In genomic region chr9:71166871-71167465, GRCm38 (mm10) we compare ENCODE assay signal across 9 mouse cellular contexts. TPM values are rescaled to one million over a fixed set of nuclear protein-coding genes. Genes with fewer than 3 reads are reported as not detected.
DNase-seq lines count a peak whose midpoint lies in the region; ATAC-seq and TF ChIP-seq lines count a peak whose summit lies in the region.
"Had no signal": no experiment of that assay in that cellular context is flagged by ENCODE, and none has a peak within 500 bp of the region (broad histone marks: within the 10 kb centered on the region; RNA-seq: fewer than 3 reads in every experiment).

No protein-coding gene starts in this region.

- peaks cover 13% of the 10 kb centered on the region for H3K79me2 ChIP-seq in MEL (ENCODE audit: control insufficient read depth, insufficient read depth, low read length, poor library complexity)

- TF ChIP-seq POLR2A in MEL (IDR thresholded peaks at IDR 0.05; ENCODE audit: control insufficient read depth in 1 of 2, insufficient read depth in 1 of 2, low read depth in 1 of 2, low read length in 2 of 2, poor library complexity in 1 of 2) = no peak

- H3K4me2 ChIP-seq in forebrain, embryonic 14.5 days (ENCODE audit: low read length) = no peak overlapping the region
- H3K4me2 ChIP-seq: embryonic facial prominence, embryonic 12.5 days had no signal

- peak; percentile 71 to 80 for TF ChIP-seq EP300 in MEL (IDR thresholded peaks at IDR 0.05; ENCODE audit: low read depth in 1 of 2, low read length in 2 of 2)

- no peaks in the 10 kb centered on the region for H3K9me3 ChIP-seq in MEL (replicated peaks; ENCODE audit: insufficient read depth, low read length)
- H3K9me3 ChIP-seq in forebrain, embryonic 14.5 days (replicated peaks; ENCODE audit: control insufficient read depth, low read length) = no peaks in the 10 kb centered on the region
- H3K9me3 ChIP-seq: embryonic facial prominence, embryonic 12.5 days had no signal

- peak; percentile 25 for DNase-seq in heart, adult 8-10 months (ENCODE audit: low spot score)
- no peak for DNase-seq in heart, postnatal 4 days
- peak; percentile 87 for DNase-seq in MEL (ENCODE audit: low read depth, low spot score)
- DNase-seq in forebrain, embryonic 14.5 days (ENCODE audit: low spot score) = peak; percentile 61
- DNase-seq in lung, postnatal 14 days = peak; percentile 42
- no peak for DNase-seq in frontal cortex, postnatal 25 days (ENCODE audit: low spot score in 2 of 2)
- DNase-seq in thymus, postnatal 4 days = no peak
- no peak for DNase-seq in left cerebral cortex, adult 11 months (ENCODE audit: low spot score)

- H3K4me3 ChIP-seq in MEL (ENCODE audit: control insufficient read depth in 1 of 2, insufficient read depth in 1 of 2, low read depth in 2 of 2, low read length in 2 of 2) = peak overlapping the region; percentile 9 to 21; a peak in 2 of 4 replicates
- H3K4me3 ChIP-seq in forebrain, embryonic 14.5 days (ENCODE audit: low read depth, low read length) = no peak overlapping the region
- H3K4me3 ChIP-seq: embryonic facial prominence, embryonic 12.5 days had no signal

- peak overlapping the region; percentile 95 for H3K27ac ChIP-seq in MEL (ENCODE audit: control insufficient read depth, low read depth, low read length)
- no peak overlapping the region for H3K27ac ChIP-seq in forebrain, embryonic 14.5 days (ENCODE audit: low read depth, low read length)
- H3K27ac ChIP-seq: embryonic facial prominence, embryonic 12.5 days had no signal

- no peak for ATAC-seq in forebrain, embryonic 14.5 days

- peaks cover 0 to 37% of the 10 kb centered on the region in 2 experiments; a peak in 2 of 4 replicates for H3K36me3 ChIP-seq in MEL (ENCODE audit: control insufficient read depth in 1 of 2, insufficient read depth in 2 of 2, low read length in 2 of 2)
- no peaks in the 10 kb centered on the region for H3K36me3 ChIP-seq in forebrain, embryonic 14.5 days (ENCODE audit: control insufficient read depth, insufficient read depth, low read length)
- H3K36me3 ChIP-seq: embryonic facial prominence, embryonic 12.5 days had no signal

- 20% methylated on average over 5 of the region's 5 CpGs for whole genome bisulfite sequencing in forebrain, embryonic 14.5 days

- no peak for TF ChIP-seq RAD21 in MEL (IDR thresholded peaks at IDR 0.05; ENCODE audit: low read depth, low read length)

- peak overlapping the region; percentile 13; the same call in 1 of the 2 replicates for H3K9ac ChIP-seq in MEL (ENCODE audit: control insufficient read depth, low read depth, low read length, poor library complexity, severe bottlenecking)
- no peak overlapping the region for H3K9ac ChIP-seq in forebrain, embryonic 14.5 days (ENCODE audit: low read length)
- H3K9ac ChIP-seq: embryonic facial prominence, embryonic 12.5 days had no signal

- H3K27me3 ChIP-seq in MEL (ENCODE audit: control insufficient read depth in 1 of 2, insufficient read depth in 2 of 2, low read length in 2 of 2) = no peaks in the 10 kb centered on the region
- no peaks in the 10 kb centered on the region for H3K27me3 ChIP-seq in forebrain, embryonic 14.5 days (replicated peaks; ENCODE audit: control insufficient read depth, insufficient read depth, low read length)
- H3K27me3 ChIP-seq: embryonic facial prominence, embryonic 12.5 days had no signal

- peaks cover 19 to 36% of the 10 kb centered on the region in 2 experiments for H3K4me1 ChIP-seq in MEL (ENCODE audit: control insufficient read depth in 1 of 2, insufficient read depth in 2 of 2, low read length in 2 of 2)
- H3K4me1 ChIP-seq in forebrain, embryonic 14.5 days (ENCODE audit: control insufficient read depth, insufficient read depth, low read length) = peaks cover 14% of the 10 kb centered on the region

- no peak for TF ChIP-seq CTCF in MEL (IDR thresholded peaks at IDR 0.05 in 2 of 3, conservative IDR thresholded peaks at IDR 0.05 in 1 of 3; ENCODE audit: control insufficient read depth in 1 of 3, insufficient read depth in 1 of 3, low read depth in 2 of 3, low read length in 3 of 3, poor library complexity in 1 of 3, severe bottlenecking in 1 of 3)

TF ChIP-seq in MEL, 35 proteins besides CTCF, POLR2A, EP300 and RAD21:
- peak; percentile 65; the same call in 1 of the 2 replicates for TF ChIP-seq ZKSCAN1 (IDR thresholded peaks at IDR 0.05; ENCODE audit: low read depth, low read length)
- no peak for TF ChIP-seq POLR2AphosphoS5 (IDR thresholded peaks at IDR 0.05; ENCODE audit: borderline replicate concordance, low read depth, low read length)
- peak; percentile 79 for TF ChIP-seq BHLHE40 (IDR thresholded peaks at IDR 0.05; ENCODE audit: borderline replicate concordance, low read depth, low read length)
- TF ChIP-seq RCOR1 (IDR thresholded peaks at IDR 0.05; ENCODE audit: low read depth, low read length) = peak; percentile 98
- TF ChIP-seq MXI1 (IDR thresholded peaks at IDR 0.05; ENCODE audit: low read depth, low read length) = peak; percentile 76
- TF ChIP-seq USF2 (IDR thresholded peaks at IDR 0.05; ENCODE audit: borderline replicate concordance in 1 of 2, insufficient read depth in 1 of 2, low read depth in 1 of 2, low read length in 2 of 2) = 0 out of 4 replicates have a peak, but pooled peaks of 1 of the 2 experiments have one; percentile 26
- TF ChIP-seq TAL1 (IDR thresholded peaks at IDR 0.05; ENCODE audit: low read length) = no peak
- TF ChIP-seq GATA1 (IDR thresholded peaks at IDR 0.05; ENCODE audit: low read depth, low read length) = peak; percentile 41; the same call in 1 of the 2 replicates
- TF ChIP-seq USF1 (IDR thresholded peaks at IDR 0.05; ENCODE audit: low read depth, low read length) = peak; percentile 75
- TF ChIP-seq CHD2 (IDR thresholded peaks at IDR 0.05; ENCODE audit: low read length) = no peak
- TF ChIP-seq ETS1 (IDR thresholded peaks at IDR 0.05; ENCODE audit: low read depth, low read length) = peak; percentile 98
- TF ChIP-seq MYC (IDR thresholded peaks at IDR 0.05; ENCODE audit: low read depth, low read length) = peak; percentile 69
- no peak for TF ChIP-seq TBP (IDR thresholded peaks at IDR 0.05; ENCODE audit: low read depth, low read length)
- 0 out of 2 replicates have a peak, but pooled peaks have one; percentile 37 for TF ChIP-seq GABPA (IDR thresholded peaks at IDR 0.05; ENCODE audit: low read depth, low read length)
- 0 out of 2 replicates have a peak, but pooled peaks have one; percentile 40 for TF ChIP-seq HCFC1 (IDR thresholded peaks at IDR 0.05; ENCODE audit: low read depth, low read length)
- TF ChIP-seq MEF2A (IDR thresholded peaks at IDR 0.05; ENCODE audit: extremely low read depth, insufficient replicate concordance, low read depth, low read length, poor library complexity, severe bottlenecking) = no peak
- peak; percentile 75 for TF ChIP-seq MYB (IDR thresholded peaks at IDR 0.05; ENCODE audit: low read depth, low read length)
- no peak for TF ChIP-seq SMC3 (IDR thresholded peaks at IDR 0.05; ENCODE audit: low read depth, low read length)
- TF ChIP-seq ZC3H11A (IDR thresholded peaks at IDR 0.05; ENCODE audit: low read depth, low read length) = 0 out of 2 replicates have a peak, but pooled peaks have one; percentile 16
- peak; percentile 99 for TF ChIP-seq ZNF384 (IDR thresholded peaks at IDR 0.05; ENCODE audit: low read depth, low read length)
- TF ChIP-seq TCF12 (IDR thresholded peaks at IDR 0.05; ENCODE audit: low read depth, low read length) = peak; percentile 44
- no peak; the same call in 1 of the 2 replicates for TF ChIP-seq ELF1 (IDR thresholded peaks at IDR 0.05; ENCODE audit: low read depth, low read length)
- peak; percentile 50; the same call in 1 of the 2 replicates for TF ChIP-seq MAX (IDR thresholded peaks at IDR 0.05; ENCODE audit: low read length)
- TF ChIP-seq JUND (IDR thresholded peaks at IDR 0.05; ENCODE audit: low read depth, low read length) = no peak
- 0 out of 2 replicates have a peak, but pooled peaks have one; percentile 13 for TF ChIP-seq KAT2A (conservative IDR thresholded peaks at IDR 0.05; ENCODE audit: low read depth, low read length)
- TF ChIP-seq SIN3A (IDR thresholded peaks at IDR 0.05; ENCODE audit: low read length) = peak; percentile 68

RNA-seq across cellular contexts. Expression of gene Aqp9, which starts 1.5 kb away (rescaled TPM):
- 1 to 10 TPM in 1 of 4 experiments, not detected in 3; 1.5 TPM for total RNA-seq in heart, adult 8-10 months (2022)
- total RNA-seq in heart, postnatal 4 days (2021) = under 1 TPM; 0.09 to 0.24 TPM
- total RNA-seq in MEL (2012; rRNA removed) = 64.8 and 74.3 TPM in 2 replicates
- 10 to 100 TPM in 1 of 2 experiments, not detected in 1; 76.1 TPM for polyA plus RNA-seq in MEL (2012; ENCODE audit: insufficient read depth in 1 of 2, insufficient read length in 2 of 2, low read depth in 1 of 2, low replicate concordance in 2 of 2, missing spikeins in 1 of 2)
- polyA plus RNA-seq in forebrain, embryonic 14.5 days (2014; fragmentation: Nextera tagmentation; extraction: Ambion mirVana) = 0.20 and 0.37 TPM in 2 replicates
- polyA plus RNA-seq: embryonic facial prominence, embryonic 12.5 days had no signal

RNA-seq across cellular contexts. Expression of gene Aldh1a2, which starts 48.6 kb away (rescaled TPM):
- total RNA-seq in heart, adult 8-10 months (2022) = 1 to 10 TPM; 4.6 to 9.8 (median 6.2) TPM
- total RNA-seq in heart, postnatal 4 days (2021) = 10 to 100 TPM; 56.7 to 59.8 TPM
- total RNA-seq in MEL (2012; rRNA removed) = not detected in 2 replicates
- polyA plus RNA-seq in MEL (2012; ENCODE audit: insufficient read depth in 1 of 2, insufficient read length in 2 of 2, low read depth in 1 of 2, low replicate concordance in 2 of 2, missing spikeins in 1 of 2) = not detected
- 12.4 and 19.5 TPM in 2 replicates for polyA plus RNA-seq in forebrain, embryonic 14.5 days (2014; fragmentation: Nextera tagmentation; extraction: Ambion mirVana)

Comparison
In these comparisons a context has a peak if more than half of its experiments do, and no peak if none do; other contexts are left out.
1. DNase-seq: peak in heart, adult 8-10 months (single experiment), MEL (single experiment), forebrain, embryonic 14.5 days (single experiment) and lung, postnatal 14 days (single experiment); none in heart, postnatal 4 days (single experiment), frontal cortex, postnatal 25 days (0 of 2), thymus, postnatal 4 days (single experiment) and left cerebral cortex, adult 11 months (single experiment).
2. RNA of gene Aldh1a2, which starts 48.6 kb away (total RNA-seq): 56.7 to 59.8 TPM in heart, postnatal 4 days; 4.6 to 9.8 TPM in heart, adult 8-10 months and not detected in MEL; every median in the first group is over 4 times any median in the second.
3. RNA of gene Aqp9, which starts 1.5 kb away (total RNA-seq): 64.8 to 74.3 TPM in MEL; 1.5 TPM in heart, adult 8-10 months and 0.09 to 0.24 TPM in heart, postnatal 4 days; every median in the first group is over 10 times any median in the second.